Mouse (Mus musculus): ENCODE measurements around the gene Hist1h4n.

DNA sequence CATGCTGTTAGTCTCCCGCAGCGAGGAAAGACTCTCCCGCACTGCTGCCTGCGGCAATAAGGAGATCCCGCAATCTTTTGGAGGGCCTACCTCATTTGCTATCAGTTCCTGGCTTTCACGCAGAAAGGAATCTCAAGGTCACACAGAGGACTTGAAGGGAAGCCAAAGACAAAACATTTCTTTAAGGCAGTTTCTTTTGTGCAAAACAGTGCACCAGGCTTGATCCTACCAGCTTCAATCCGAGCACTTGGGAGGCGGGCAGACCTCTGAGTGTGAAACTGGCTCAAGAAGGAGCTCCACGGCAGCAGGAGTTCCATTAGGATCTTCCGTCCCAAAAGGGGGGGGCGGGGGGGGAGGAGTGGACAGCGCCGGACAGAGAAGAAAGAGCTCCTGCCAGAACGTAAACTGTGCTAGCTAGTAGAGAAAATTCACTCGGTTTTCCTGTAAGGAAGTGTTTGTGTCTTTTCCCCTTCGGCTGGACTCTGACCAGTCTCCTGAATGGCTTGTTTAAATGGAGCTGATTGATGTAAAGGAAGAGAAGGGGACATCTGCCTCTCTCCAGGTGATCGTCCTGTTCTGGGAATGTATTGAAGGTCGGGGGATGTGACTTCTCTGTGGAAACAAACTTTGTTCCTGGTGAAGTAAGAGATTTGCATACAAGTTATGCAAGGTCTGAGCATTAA lies 41.3 kb downstream of the Hist1h4n start:
- TF ChIP-seq CTCF (IDR thresholded peaks at IDR 0.05; ENCODE audit: borderline replicate concordance, control insufficient read depth, extremely low read depth, insufficient read depth, low read length, poor library complexity) (no peak), POLR2A (IDR thresholded peaks at IDR 0.05; ENCODE audit: control insufficient read depth, extremely low read depth, insufficient read depth, low read length, poor library complexity) (no peak)

Data from thymus, adult 2 months (tissue).